Mouse (Mus musculus) midbrain, embryonic 11.5 days (tissue): ENCODE measurements around the gene Arrdc3. TPM values are rescaled to one million over a fixed set of nuclear protein-coding genes. Genes with fewer than 3 reads are reported as not detected.

Source experiments
- ATAC-seq: fragments of 200-750 bp; cut with Nextera tagmentation; 2 replicates; pipeline ENCODE4 v1.8.0; 2017; ENCODE audit warnings: moderate TSS enrichment, moderate library complexity; ENCODE audit not compliant: low FRiP score
- DNase-seq: peaks from one replicate; pipeline ENCODE4 v3.0.0; 2015; ENCODE audit warnings: low spot score; ENCODE audit errors: missing footprints
- H3K27ac ChIP-seq: fragments of 300-500 bp; sonication (generic); 2 replicates; pipeline ENCODE4 v1.5.1; 2014; ENCODE audit warnings: low read depth, low read length
- H3K27me3 ChIP-seq: fragments of 300-500 bp; sonication (generic); 2 replicates; pipeline ENCODE4 v1.6.1; 2014; ENCODE audit warnings: mild to moderate bottlenecking, low read length, moderate library complexity, mixed read lengths; ENCODE audit not compliant: control insufficient read depth, insufficient read depth
- H3K36me3 ChIP-seq: fragments of 300-500 bp; sonication (generic); 2 replicates; pipeline ENCODE4 v1.6.1; 2014; ENCODE audit warnings: mild to moderate bottlenecking, low read length, moderate library complexity, mixed read lengths; ENCODE audit not compliant: control insufficient read depth, insufficient read depth
- H3K4me1 ChIP-seq: fragments of 300-500 bp; sonication (generic); 2 replicates; pipeline ENCODE4 v1.6.1; 2014; ENCODE audit warnings: low read length; ENCODE audit not compliant: control insufficient read depth, insufficient read depth
- H3K4me2 ChIP-seq: fragments of 300-500 bp; sonication (generic); 2 replicates; pipeline ENCODE4 v1.6.1; 2014; ENCODE audit warnings: mild to moderate bottlenecking, moderate library complexity
- H3K4me3 ChIP-seq: fragments of 300-500 bp; sonication (generic); 2 replicates; pipeline ENCODE4 v1.5.1; 2014; ENCODE audit warnings: low read depth, low read length
- H3K9ac ChIP-seq: fragments of 300-500 bp; sonication (generic); 2 replicates; pipeline ENCODE4 v1.6.1; 2014; ENCODE audit warnings: low read length
- H3K9me3 ChIP-seq: fragments of 300-500 bp; sonication (generic); 2 replicates; pipeline ENCODE4 v1.6.1; 2016; ENCODE audit warnings: low read length; ENCODE audit not compliant: control insufficient read depth
- WGBS: fragments of 180-500 bp; shearing (Covaris S2); extraction: QIAGEN DNeasy Blood & Tissue Kit; methylation state at CpG from one replicate; pipeline ENCODE4 v1.1.7; 2014; 5-methylcytosine and 5-hydroxymethylcytosine counted together
- polyA plus RNA-seq: library from polyadenylated mRNA; unstranded; fragments of >200 nt; fragmentation: Nextera tagmentation; extraction: Ambion mirVana; gene quantifications from 2 replicates; pipeline ENCODE4 v1.2.1, GENCODE M21; 2014

Gene Arrdc3
- polyA plus RNA-seq, 1 experiment from 2014 or later, result 53.7 TPM

DNA sequence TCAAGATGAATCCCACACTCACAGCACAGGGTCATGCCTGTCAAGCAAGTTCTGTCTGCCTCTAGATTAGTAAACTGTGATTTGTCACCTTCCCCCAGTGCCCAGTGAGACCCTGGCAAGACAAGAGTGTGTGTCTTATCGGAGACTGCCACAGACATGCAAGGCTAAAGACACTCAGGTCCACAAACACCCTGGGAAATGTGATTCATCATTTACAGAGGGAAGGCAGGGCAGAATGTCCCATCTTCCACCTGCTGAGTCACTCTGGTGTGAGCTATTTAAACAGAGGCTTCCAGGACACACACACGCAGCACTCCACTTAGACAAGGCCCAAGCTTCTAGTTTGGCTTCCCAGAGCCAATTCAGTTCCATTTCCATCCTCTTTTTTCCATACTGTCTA, 53.2 kb downstream of the Arrdc3 start:
- no peak overlapping the region for H3K9ac ChIP-seq
- no peaks in the 10 kb centered on the region for H3K36me3 ChIP-seq
- DNase-seq (no peak), ATAC-seq (no peak)
- H3K4me2 ChIP-seq, result no peak overlapping the region
- H3K27me3 ChIP-seq, result no peaks in the 10 kb centered on the region
- H3K4me1 ChIP-seq, result no peaks in the 10 kb centered on the region
- H3K9me3 ChIP-seq, result no peaks in the 10 kb centered on the region
- H3K27ac ChIP-seq, result no peak overlapping the region
- 82% methylated on average over 2 of the region's 2 CpGs for WGBS
- H3K4me3 ChIP-seq, result no peak overlapping the region

DNA sequence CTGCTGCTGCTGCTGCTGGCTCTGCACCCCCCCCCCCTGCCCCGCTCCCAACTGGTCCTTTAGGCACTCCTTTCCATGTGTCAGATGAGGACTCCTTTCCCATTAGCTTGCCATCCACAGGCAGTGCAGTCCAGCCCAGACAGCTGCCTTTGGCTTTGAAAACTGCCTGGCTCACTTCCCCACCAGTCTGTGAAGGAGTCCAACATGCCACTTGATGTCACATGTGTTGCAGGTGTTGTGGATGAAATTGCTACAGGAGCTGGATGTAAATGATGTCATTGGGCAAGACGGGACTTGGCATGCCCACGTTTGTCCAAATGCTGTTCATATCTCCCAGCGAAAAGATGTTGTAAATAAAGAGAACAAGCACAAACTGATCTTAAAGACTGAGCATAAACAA, 56.0 kb downstream of the Arrdc3 start:
- Histone ChIP-seq H3K4me2 (no peak overlapping the region), H3K36me3 (no peaks in the 10 kb centered on the region), H3K9ac (no peak overlapping the region), H3K27me3 (no peaks in the 10 kb centered on the region), H3K4me1 (no peaks in the 10 kb centered on the region), H3K4me3 (no peak overlapping the region), H3K27ac (no peak overlapping the region), H3K9me3 (no peaks in the 10 kb centered on the region)
- DNase-seq (no peak), ATAC-seq (no peak)
- WGBS, result 81% methylated on average over 4 of the region's 4 CpGs

DNA sequence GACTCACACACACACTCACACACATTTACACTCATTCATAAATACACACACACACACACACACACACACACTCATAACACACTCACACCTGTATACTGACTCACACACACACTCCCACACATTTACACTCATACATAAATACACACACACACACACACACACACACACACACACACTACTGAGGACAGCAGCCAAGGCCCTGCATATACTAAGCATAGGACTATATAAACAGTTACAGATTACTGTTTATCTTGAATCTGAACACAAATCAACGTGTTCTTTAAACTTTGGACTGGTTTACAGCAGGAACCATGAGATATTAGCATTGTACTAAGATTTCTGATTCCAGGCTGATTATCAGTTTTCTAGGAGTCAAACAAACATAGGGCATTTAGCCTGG, 56.7 kb downstream of the Arrdc3 start:
- WGBS, result 68% methylated on average over 1 of the region's 1 CpGs
- no peak overlapping the region for H3K4me2 ChIP-seq

DNA sequence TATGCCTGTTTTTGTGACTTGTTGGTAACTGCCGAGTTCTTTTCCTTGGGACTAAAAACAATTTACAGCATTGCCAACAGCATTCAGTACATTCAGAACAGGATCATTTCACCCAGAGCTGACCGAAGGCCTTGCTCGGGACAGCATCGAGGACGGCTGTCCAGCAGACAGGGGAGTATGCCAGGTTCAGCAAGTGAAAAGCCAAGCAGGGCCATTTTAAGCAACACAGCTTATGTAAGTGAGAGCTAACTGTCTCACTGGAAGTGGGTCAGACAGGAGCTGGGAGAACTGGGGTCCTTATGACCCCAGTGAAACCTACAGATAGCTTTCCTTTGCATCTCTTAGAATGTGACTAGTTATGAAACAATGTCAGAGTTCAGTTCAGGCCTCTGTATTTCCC, 57.2 kb downstream of the Arrdc3 start:
- Histone ChIP-seq H3K27me3 (no peaks in the 10 kb centered on the region), H3K4me2 (no peak overlapping the region), H3K4me3 (no peak overlapping the region), H3K27ac (no peak overlapping the region), H3K9me3 (no peaks in the 10 kb centered on the region), H3K9ac (no peak overlapping the region), H3K36me3 (no peaks in the 10 kb centered on the region), H3K4me1 (no peaks in the 10 kb centered on the region)
- ATAC-seq (no peak), DNase-seq (no peak)
- WGBS, result 85% methylated on average over 5 of the region's 5 CpGs

More for the DNA sequence above, 56.7 kb downstream of the Arrdc3 start:
- H3K4me3 ChIP-seq, result no peak overlapping the region
- ATAC-seq (no peak), DNase-seq (no peak)
- no peak overlapping the region for H3K27ac ChIP-seq
- no peak overlapping the region for H3K9ac ChIP-seq
- H3K27me3 ChIP-seq, result no peaks in the 10 kb centered on the region
- H3K36me3 ChIP-seq, result no peaks in the 10 kb centered on the region
- no peaks in the 10 kb centered on the region for H3K4me1 ChIP-seq
- H3K9me3 ChIP-seq, result no peaks in the 10 kb centered on the region

DNA sequence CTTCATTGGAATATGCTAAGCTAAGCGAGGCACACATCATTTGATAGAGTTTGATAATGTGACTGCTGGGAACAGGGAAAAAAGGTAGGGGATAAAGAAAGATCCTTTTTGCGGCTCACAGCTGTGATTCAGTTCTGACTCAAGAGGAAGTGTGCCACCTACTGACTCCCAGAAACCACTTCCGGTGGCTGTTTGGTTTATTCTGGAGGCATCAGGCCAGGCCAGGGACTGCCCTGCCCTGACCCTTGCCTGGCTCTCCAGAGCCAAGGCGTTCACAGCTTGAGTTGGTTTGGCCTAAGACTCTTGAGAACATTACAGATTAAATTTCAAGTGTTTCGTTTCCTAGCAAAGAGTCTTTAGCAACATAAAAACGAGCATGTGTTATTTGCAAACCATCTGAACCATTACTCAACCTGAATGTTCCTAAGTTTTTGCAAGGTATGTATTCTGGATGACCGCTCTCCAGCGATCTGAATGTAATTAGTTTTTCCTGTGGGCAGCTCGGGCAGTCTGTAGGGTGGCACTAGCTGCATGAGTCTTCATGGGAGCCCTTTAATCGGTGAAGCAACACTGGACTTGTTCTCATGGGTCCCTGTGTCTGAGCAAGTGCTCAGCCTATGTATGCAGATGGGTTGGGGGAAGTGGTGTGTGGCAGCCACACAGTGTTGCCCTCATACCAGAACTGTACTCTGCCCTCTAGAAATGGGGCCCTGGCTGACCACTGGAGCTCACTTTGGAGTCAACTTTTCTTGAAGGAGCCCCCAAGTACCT, 57.9 kb downstream of the Arrdc3 start:
- Histone ChIP-seq H3K27me3 (no peaks in the 10 kb centered on the region), H3K9ac (no peak overlapping the region), H3K4me1 (no peaks in the 10 kb centered on the region), H3K9me3 (no peaks in the 10 kb centered on the region), H3K27ac (no peak overlapping the region), H3K36me3 (no peaks in the 10 kb centered on the region), H3K4me2 (no peak overlapping the region), H3K4me3 (no peak overlapping the region)
- ATAC-seq (no peak), DNase-seq (no peak)
- 76% methylated on average over 10 of the region's 10 CpGs for WGBS

DNA sequence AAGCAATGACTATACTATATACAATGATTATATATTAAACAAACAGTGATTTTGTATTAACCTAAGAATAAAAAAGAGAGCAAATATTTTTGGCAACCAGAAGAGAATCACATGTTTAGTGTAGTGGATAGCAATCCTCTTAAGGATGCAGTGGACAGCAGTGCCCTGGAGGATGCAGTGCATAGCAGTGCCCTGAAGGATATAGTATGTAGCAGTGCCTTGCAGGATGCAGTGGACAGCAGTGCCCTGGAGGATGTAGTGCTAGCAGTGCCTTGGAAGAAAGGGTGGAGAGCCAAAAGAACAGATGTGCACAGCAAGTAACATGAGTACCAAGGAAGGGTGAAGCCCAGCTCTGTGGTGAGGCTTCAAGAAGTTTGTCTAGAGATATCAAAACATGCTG, 61.3 kb downstream of the Arrdc3 start:
- no peak overlapping the region for H3K4me3 ChIP-seq
- no peak overlapping the region for H3K9ac ChIP-seq
- no peaks in the 10 kb centered on the region for H3K4me1 ChIP-seq
- no peak for ATAC-seq
- no peaks in the 10 kb centered on the region for H3K36me3 ChIP-seq
- no peak overlapping the region for H3K4me2 ChIP-seq
- no peak for DNase-seq
- no peaks in the 10 kb centered on the region for H3K27me3 ChIP-seq
- no peaks in the 10 kb centered on the region for H3K9me3 ChIP-seq
- no peak overlapping the region for H3K27ac ChIP-seq
